Mouse (Mus musculus) cortical plate, adult 2 months (tissue): ENCODE measurements around the gene Rhbdd1.

Experiments used
- CTCF ChIP-seq: fragments of 200-500 bp; IDR thresholded peaks from 2 replicates; pipeline ENCODE4 v1.5.1; 2011; ENCODE audit warnings: mild to moderate bottlenecking, control low read depth, low read length; ENCODE audit not compliant: insufficient read depth; ENCODE audit errors: extremely low read depth
- POLR2A ChIP-seq: fragments of 200-500 bp; IDR thresholded peaks from 2 replicates; pipeline ENCODE4 v1.6.1; 2011; ENCODE audit warnings: mild to moderate bottlenecking, low read length, control low read depth; ENCODE audit not compliant: insufficient read depth; ENCODE audit errors: extremely low read depth

DNA sequence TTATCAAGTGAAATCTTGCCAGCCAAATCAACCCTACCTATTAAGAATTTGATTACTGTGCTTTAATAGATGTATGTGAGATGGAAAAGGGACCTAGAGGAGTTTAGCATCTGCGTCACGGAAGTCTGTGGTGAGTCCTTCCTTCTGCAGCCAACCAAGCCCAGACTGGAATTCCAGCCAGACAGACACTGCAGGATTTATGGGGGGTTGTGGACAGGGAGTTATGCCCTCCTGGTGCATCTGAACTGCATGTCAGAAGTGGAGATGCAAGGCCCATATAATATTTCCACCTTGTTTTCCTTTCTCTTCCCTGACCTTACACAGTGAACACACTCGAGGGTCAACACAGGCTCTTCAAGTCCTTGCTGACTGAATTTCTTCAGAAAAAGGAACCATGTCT is 94.3 kb downstream of the Rhbdd1 start:
- no peak for TF ChIP-seq CTCF
- no peak for TF ChIP-seq POLR2A
